In genomic region chr16:18630291-18630690, GRCm38 (mm10) we compare ENCODE assay signal across 9 mouse cellular contexts. TPM values are rescaled to one million over a fixed set of nuclear protein-coding genes. Genes with fewer than 3 reads are reported as not detected.
DNase-seq lines count a peak whose midpoint lies in the region; ATAC-seq and TF ChIP-seq lines count a peak whose summit lies in the region.
"Had no signal": no experiment of that assay in that cellular context is flagged by ENCODE, and none has a peak within 500 bp of the region (broad histone marks: within the 10 kb centered on the region; RNA-seq: fewer than 3 reads in every experiment).

No protein-coding gene starts in this region.

- no peak overlapping the region for H3K9ac ChIP-seq in CH12.LX (ENCODE audit: insufficient read depth, low read depth)
- H3K9ac ChIP-seq in heart, embryonic 16.5 days (ENCODE audit: low read length): peak overlapping the region; percentile 69
- H3K9ac ChIP-seq in liver, embryonic 15.5 days: no peak overlapping the region

- peak overlapping the region; percentile 44 for H3K4me2 ChIP-seq in CH12.LX (ENCODE audit: insufficient read depth, low read depth, poor library complexity, severe bottlenecking)
- peak overlapping the region; percentile 72 for H3K4me2 ChIP-seq in heart, embryonic 16.5 days (ENCODE audit: low read depth, low read length)
- H3K4me2 ChIP-seq in liver, embryonic 15.5 days: peak overlapping the region; percentile 77

- H3K79me2 ChIP-seq in CH12.LX (replicated peaks; ENCODE audit: control insufficient read depth, extremely low read depth, insufficient read depth, poor library complexity, severe bottlenecking): no peaks in the 10 kb centered on the region

- peaks cover 88% of the 10 kb centered on the region for H3K27me3 ChIP-seq in CH12.LX (replicated peaks)
- H3K27me3 ChIP-seq in heart, embryonic 16.5 days (ENCODE audit: control insufficient read depth, insufficient read depth, low read length): peaks cover 42% of the 10 kb centered on the region
- peaks cover 77% of the 10 kb centered on the region for H3K27me3 ChIP-seq in liver, embryonic 15.5 days

- in situ Hi-C loops in CH12.LX (cut with MboI; ENCODE audit: low pct_ligation_motif_present, low pct_unique_long_range_greater_than_20kb, low sequenced_read_pairs): no loop called here

- 54% methylated on average over 5 of the region's 5 CpGs for whole genome bisulfite sequencing in heart, embryonic 16.5 days
- WGBS in liver, embryonic 15.5 days (ENCODE audit: insufficient replicate concordance): 35% methylated on average over 5 of the region's 5 CpGs

- no peak for DNase-seq in gastrocnemius, adult 2 months
- DNase-seq in gastrocnemius, adult 8-10 months (ENCODE audit: low spot score in 2 of 2): no peak
- DNase-seq in CH12.LX (ENCODE audit: extremely low read depth): no peak
- no peak for DNase-seq in yolk sac, embryonic 10.5 days (ENCODE audit: low spot score)
- no peak for DNase-seq in natural killer cell, adult 2 months (ENCODE audit: low spot score in 2 of 2)
- DNase-seq in gastrocnemius, postnatal 14 days: no peak

- no peak for TF ChIP-seq RAD21 in CH12.LX (IDR thresholded peaks at IDR 0.05; ENCODE audit: low read depth, low read length)

- no peak for TF ChIP-seq POLR2A in CH12.LX (IDR thresholded peaks at IDR 0.05; ENCODE audit: low read depth, low read length)

- intact Hi-C loops in gastrocnemius, adult 2 months (cut with DNase I): no loop called here
- intact Hi-C loops in gastrocnemius, postnatal 14 days (cut with DNase I; ENCODE audit: low total_unique reads): no loop called here

- no peak for TF ChIP-seq CTCF in gastrocnemius, adult 2 months (IDR thresholded peaks at IDR 0.05)
- TF ChIP-seq CTCF in CH12.LX (conservative IDR thresholded peaks at IDR 0.05 in 1 of 2, IDR thresholded peaks at IDR 0.05 in 1 of 2; ENCODE audit: low read depth in 2 of 2, low read length in 2 of 2): no peak

- no peaks in the 10 kb centered on the region for H3K36me3 ChIP-seq in CH12.LX (replicated peaks in 1 of 2; ENCODE audit: control insufficient read depth in 1 of 2, insufficient read depth in 1 of 2, low read length in 1 of 2)
- H3K36me3 ChIP-seq in heart, embryonic 16.5 days (ENCODE audit: control insufficient read depth, insufficient read depth): no peaks in the 10 kb centered on the region
- H3K36me3 ChIP-seq in liver, embryonic 15.5 days (replicated peaks): no peaks in the 10 kb centered on the region

- H3K4me1 ChIP-seq in CH12.LX (ENCODE audit: control insufficient read depth in 1 of 2, insufficient read depth in 2 of 2): peaks cover 5 to 26% of the 10 kb centered on the region in 2 experiments; a peak in 3 of 4 replicates
- peaks cover 11% of the 10 kb centered on the region for H3K4me1 ChIP-seq in heart, embryonic 16.5 days (ENCODE audit: control insufficient read depth, insufficient read depth, low read length)
- H3K4me1 ChIP-seq in liver, embryonic 15.5 days (replicated peaks): peaks cover 35% of the 10 kb centered on the region

- H3K9me3 ChIP-seq in CH12.LX (replicated peaks; ENCODE audit: low read length): peaks cover 2% of the 10 kb centered on the region
- no peaks in the 10 kb centered on the region for H3K9me3 ChIP-seq in heart, embryonic 16.5 days (replicated peaks; ENCODE audit: control insufficient read depth, low read length)
- no peaks in the 10 kb centered on the region for H3K9me3 ChIP-seq in liver, embryonic 15.5 days (replicated peaks)

- dilution Hi-C loops in CH12.LX (cut with MboI; ENCODE audit: extremely low pct_ligation_motif_present, extremely low pct_unique_long_range_greater_than_20kb, low sequenced_read_pairs): no loop called here

- no peak for ATAC-seq in heart, embryonic 16.5 days (replicated peaks; ENCODE audit: extremely low read depth, insufficient read depth, low FRiP score)
- no peak for ATAC-seq in liver, embryonic 15.5 days (ENCODE audit: insufficient read depth)

- peak overlapping the region; percentile 91 for H3K4me3 ChIP-seq in gastrocnemius, adult 2 months
- no peak overlapping the region for H3K4me3 ChIP-seq in CH12.LX (replicated peaks in 1 of 3; ENCODE audit: low read depth in 2 of 3, low read length in 2 of 3, poor library complexity in 1 of 3)
- peak overlapping the region; percentile 63 for H3K4me3 ChIP-seq in heart, embryonic 16.5 days (ENCODE audit: low read length)
- peak overlapping the region; percentile 58 for H3K4me3 ChIP-seq in liver, embryonic 15.5 days (replicated peaks)

- 0 out of 2 replicates have a peak overlapping the region, but pooled peaks have one; percentile 48 for H3K27ac ChIP-seq in gastrocnemius, adult 2 months
- no peak overlapping the region for H3K27ac ChIP-seq in CH12.LX (ENCODE audit: insufficient read depth, low read depth)
- no peak overlapping the region for H3K27ac ChIP-seq in heart, embryonic 16.5 days (ENCODE audit: low read length)
- H3K27ac ChIP-seq in liver, embryonic 15.5 days (replicated peaks): no peak overlapping the region

- no peak for TF ChIP-seq EP300 in CH12.LX (IDR thresholded peaks at IDR 0.05; ENCODE audit: low read length)

TF ChIP-seq in CH12.LX, 34 proteins besides CTCF, POLR2A, EP300 and RAD21:
- no peak for TF ChIP-seq KAT2A (IDR thresholded peaks at IDR 0.05; ENCODE audit: insufficient replicate concordance, low read length)
- TF ChIP-seq CHD2 (IDR thresholded peaks at IDR 0.05; ENCODE audit: low read length): no peak
- TF ChIP-seq ZNF384 (IDR thresholded peaks at IDR 0.05; ENCODE audit: low read depth, low read length): no peak
- no peak for TF ChIP-seq TCF12 (IDR thresholded peaks at IDR 0.05; ENCODE audit: low read depth, low read length)
- TF ChIP-seq ELF1 (IDR thresholded peaks at IDR 0.05; ENCODE audit: low read depth, low read length): peak; percentile 3; the same call in 1 of the 2 replicates
- no peak for TF ChIP-seq JUND (conservative IDR thresholded peaks at IDR 0.05; ENCODE audit: low read depth, low read length)
- no peak for TF ChIP-seq HCFC1 (IDR thresholded peaks at IDR 0.05; ENCODE audit: low read depth, low read length)
- no peak for TF ChIP-seq ZKSCAN1 (IDR thresholded peaks at IDR 0.05; ENCODE audit: borderline replicate concordance, low read depth, low read length)

RNA-seq across cellular contexts. Expression of gene Sept5, which starts 0.5 kb away (rescaled TPM):
- total RNA-seq in gastrocnemius, adult 2 months (2021): 1 to 10 TPM; 3.1 to 6.1 TPM
- 1 to 10 TPM; 1.7 to 2.7 (median 2.3) TPM for total RNA-seq in gastrocnemius, adult 8-10 months (2022)
- total RNA-seq in CH12.LX (2012; rRNA removed) (1.8 and 3.9 TPM in 2 replicates), CH12.LX (2014; rRNA removed) (0.20 and 0.63 TPM in 2 replicates)
- polyA plus RNA-seq in CH12.LX (2012; ENCODE audit: insufficient read length, low read depth): 0.35 and 0.56 TPM in 2 replicates
- 8.4 and 8.5 TPM in 2 replicates for polyA plus RNA-seq in heart, embryonic 16.5 days (2015; fragmentation: Nextera tagmentation; extraction: Ambion mirVana)
- 3.5 and 3.6 TPM in 2 replicates for polyA plus RNA-seq in liver, embryonic 15.5 days (2015; fragmentation: Nextera tagmentation; extraction: Ambion mirVana)
- 1 to 10 TPM; 6.0 to 8.4 TPM for total RNA-seq in gastrocnemius, postnatal 14 days (2021)

RNA-seq across cellular contexts. Expression of gene Gm49601, which starts 4.1 kb away (rescaled TPM):
- 1 to 10 TPM in 1 of 2 experiments, under 1 TPM in 1; 0.61 to 1.1 TPM for total RNA-seq in gastrocnemius, adult 2 months (2021)
- under 1 TPM in 3 of 4 experiments, not detected in 1; 0.29 to 0.48 (median 0.47) TPM for total RNA-seq in gastrocnemius, adult 8-10 months (2022)
- total RNA-seq in CH12.LX (2012; rRNA removed): 0.71 and 1.4 TPM in 2 replicates
- not detected in 2 replicates for total RNA-seq in CH12.LX (2014; rRNA removed)
- polyA plus RNA-seq in CH12.LX (2012; ENCODE audit: insufficient read length, low read depth): 0.46 TPM in 1 of 2 replicates, not detected in the other
- 0.63 and 0.66 TPM in 2 replicates for polyA plus RNA-seq in heart, embryonic 16.5 days (2015; fragmentation: Nextera tagmentation; extraction: Ambion mirVana)
- 0.39 and 0.91 TPM in 2 replicates for polyA plus RNA-seq in liver, embryonic 15.5 days (2015; fragmentation: Nextera tagmentation; extraction: Ambion mirVana)
- total RNA-seq in gastrocnemius, postnatal 14 days (2021): 1 to 10 TPM; 1.0 to 1.7 TPM

RNA-seq across cellular contexts. Expression of gene Gp1bb, which starts 8.1 kb away (rescaled TPM):
- not detected for total RNA-seq in gastrocnemius, adult 2 months (2021)
- not detected for total RNA-seq in gastrocnemius, adult 8-10 months (2022)
- total RNA-seq in CH12.LX (2012; rRNA removed): not detected in 2 replicates
- total RNA-seq in CH12.LX (2014; rRNA removed): not detected in 2 replicates
- polyA plus RNA-seq in CH12.LX (2012; ENCODE audit: insufficient read length, low read depth): not detected in 2 replicates
- 2.4 and 3.4 TPM in 2 replicates for polyA plus RNA-seq in heart, embryonic 16.5 days (2015; fragmentation: Nextera tagmentation; extraction: Ambion mirVana)
- polyA plus RNA-seq in liver, embryonic 15.5 days (2015; fragmentation: Nextera tagmentation; extraction: Ambion mirVana): 19.6 and 24.9 TPM in 2 replicates
- not detected for total RNA-seq in gastrocnemius, postnatal 14 days (2021)
- total RNA-seq: adrenal gland, postnatal 25 days had no signal

RNA-seq across cellular contexts. Expression of gene Tbx1, which starts 39.8 kb away (rescaled TPM):
- 1 to 10 TPM; 1.2 to 4.7 TPM for total RNA-seq in gastrocnemius, adult 2 months (2021)
- total RNA-seq in gastrocnemius, adult 8-10 months (2022): 1 to 10 TPM; 3.0 to 5.8 (median 3.9) TPM
- total RNA-seq in CH12.LX (2012; rRNA removed) (0.04 TPM in 1 of 2 replicates, not detected in the other), CH12.LX (2014; rRNA removed) (not detected in 2 replicates)
- polyA plus RNA-seq in CH12.LX (2012; ENCODE audit: insufficient read length, low read depth): not detected in 2 replicates
- polyA plus RNA-seq in heart, embryonic 16.5 days (2015; fragmentation: Nextera tagmentation; extraction: Ambion mirVana): 0.47 and 1.5 TPM in 2 replicates
- polyA plus RNA-seq in liver, embryonic 15.5 days (2015; fragmentation: Nextera tagmentation; extraction: Ambion mirVana): 0.15 and 0.23 TPM in 2 replicates
- total RNA-seq in gastrocnemius, postnatal 14 days (2021): 1 to 10 TPM in 1 of 2 experiments, under 1 TPM in 1; 0.78 to 3.1 TPM
- total RNA-seq: adrenal gland, postnatal 25 days had no signal

Comparison
In these comparisons a context has a peak if more than half of its experiments do, and no peak if none do; other contexts are left out.
1. H3K4me3 ChIP-seq: peak in gastrocnemius, adult 2 months (single experiment), heart, embryonic 16.5 days (single experiment) and liver, embryonic 15.5 days (single experiment); none in CH12.LX (0 of 3).
2. Peak in every context shown above with its lines, with median percentiles within 50 percentile points of each other: H3K4me2 ChIP-seq.